ENCODE assay signal across 7 mouse cellular contexts in genomic region chr11:66982794-66983193, GRCm38 (mm10). TPM values are rescaled to one million over a fixed set of nuclear protein-coding genes. Genes with fewer than 3 reads are reported as not detected.
A peak's percentile ranks its signal among the peaks of the same experiment; 100 is the strongest.
DNase-seq lines count a peak whose midpoint lies in the region; ATAC-seq and TF ChIP-seq lines count a peak whose summit lies in the region.

No protein-coding gene starts in this region.

- no peaks in the 10 kb centered on the region for H3K27me3 ChIP-seq in neural tube, embryonic 15.5 days (replicated peaks)
- no peaks in the 10 kb centered on the region for H3K27me3 ChIP-seq in kidney, embryonic 15.5 days
- H3K27me3 ChIP-seq in midbrain, postnatal 0 days (ENCODE audit: insufficient read depth, low read length), result no peaks in the 10 kb centered on the region

- DNase-seq in neural tube, embryonic 10.5 days (ENCODE audit: extremely low spot score, low spot score), result peak; percentile 42
- DNase-seq in adrenal gland, adult 8-10 months, result peak; percentile 20
- DNase-seq in gastrocnemius, postnatal 14 days, result peak; percentile 64
- peak; percentile 49 for DNase-seq in midbrain, postnatal 0 days (ENCODE audit: low spot score)

- no peak overlapping the region for H3K27ac ChIP-seq in neural tube, embryonic 15.5 days (replicated peaks)
- H3K27ac ChIP-seq in kidney, embryonic 15.5 days, result 0 out of 2 replicates have a peak overlapping the region, but pooled peaks have one; percentile 81
- no peak overlapping the region for H3K27ac ChIP-seq in midbrain, postnatal 0 days (ENCODE audit: low read depth, low read length)

- no peak for ATAC-seq in neural tube, embryonic 15.5 days (ENCODE audit: low FRiP score)
- ATAC-seq in kidney, embryonic 15.5 days (replicated peaks; ENCODE audit: low FRiP score), result no peak
- no peak for ATAC-seq in midbrain, postnatal 0 days (ENCODE audit: low FRiP score)
- no peak for ATAC-seq in frontal cortex, adult (ENCODE audit: low TSS enrichment)

- no peak overlapping the region for H3K4me3 ChIP-seq in neural tube, embryonic 15.5 days (replicated peaks)
- H3K4me3 ChIP-seq in kidney, embryonic 15.5 days (replicated peaks), result no peak overlapping the region
- H3K4me3 ChIP-seq in midbrain, postnatal 0 days (ENCODE audit: low read depth, low read length), result no peak overlapping the region

- H3K4me1 ChIP-seq in neural tube, embryonic 15.5 days, result peaks cover 15% of the 10 kb centered on the region
- H3K4me1 ChIP-seq in kidney, embryonic 15.5 days, result peaks cover 29% of the 10 kb centered on the region
- H3K4me1 ChIP-seq in midbrain, postnatal 0 days (ENCODE audit: insufficient read depth, low read length), result peaks cover 4% of the 10 kb centered on the region; the same call in 1 of the 2 replicates

- WGBS in neural tube, embryonic 15.5 days, result 39% methylated on average over 6 of the region's 6 CpGs
- 38% methylated on average over 6 of the region's 6 CpGs for WGBS in kidney, embryonic 15.5 days
- WGBS in midbrain, postnatal 0 days, result 43% methylated on average over 6 of the region's 6 CpGs

- H3K4me2 ChIP-seq in neural tube, embryonic 15.5 days, result no peak overlapping the region
- H3K4me2 ChIP-seq in kidney, embryonic 15.5 days, result no peak overlapping the region
- no peak overlapping the region for H3K4me2 ChIP-seq in midbrain, postnatal 0 days (ENCODE audit: low read depth, low read length, poor library complexity, severe bottlenecking)

- peak; percentile 61 for TF ChIP-seq CTCF in midbrain, postnatal 0 days (IDR thresholded peaks at IDR 0.05)

- intact Hi-C loops in gastrocnemius, postnatal 14 days (cut with DNase I; ENCODE audit: low total_unique reads), result loop anchor here (2.0 kb wide), 1 partner anchor 76 kb away; no protein-coding TSS in a partner anchor

- H3K9ac ChIP-seq in neural tube, embryonic 15.5 days (replicated peaks), result no peak overlapping the region
- no peak overlapping the region for H3K9ac ChIP-seq in kidney, embryonic 15.5 days
- H3K9ac ChIP-seq in midbrain, postnatal 0 days (replicated peaks; ENCODE audit: low read length, poor library complexity, severe bottlenecking), result no peak overlapping the region

- no peaks in the 10 kb centered on the region for H3K9me3 ChIP-seq in neural tube, embryonic 15.5 days (replicated peaks)
- H3K9me3 ChIP-seq in kidney, embryonic 15.5 days (replicated peaks), result no peaks in the 10 kb centered on the region
- H3K9me3 ChIP-seq in midbrain, postnatal 0 days (ENCODE audit: low read length), result no peaks in the 10 kb centered on the region

- H3K36me3 ChIP-seq in neural tube, embryonic 15.5 days, result no peaks in the 10 kb centered on the region
- no peaks in the 10 kb centered on the region for H3K36me3 ChIP-seq in kidney, embryonic 15.5 days
- no peaks in the 10 kb centered on the region for H3K36me3 ChIP-seq in midbrain, postnatal 0 days (ENCODE audit: insufficient read depth, low read length)

RNA-seq across cellular contexts. Expression of gene Tmem238l, which starts 26.4 kb away (rescaled TPM):
- not detected in 2 replicates for polyA plus RNA-seq in neural tube, embryonic 15.5 days (2015; fragmentation: Nextera tagmentation; extraction: Ambion mirVana)
- not detected for total RNA-seq in adrenal gland, adult 8-10 months (2022)
- not detected for total RNA-seq in gastrocnemius, postnatal 14 days (2021)
- polyA plus RNA-seq in kidney, embryonic 15.5 days (2015; fragmentation: Nextera tagmentation; extraction: Ambion mirVana), result 0.36 TPM in 1 of 2 replicates, not detected in the other
- total RNA-seq in midbrain, postnatal 0 days (2014; rRNA removed), result not detected in 2 replicates
- not detected in 2 replicates for polyA plus RNA-seq in midbrain, postnatal 0 days (2015; fragmentation: Nextera tagmentation; extraction: Ambion mirVana)

RNA-seq across cellular contexts. Expression of gene Tmem220, which starts 42.2 kb away (rescaled TPM):
- polyA plus RNA-seq in neural tube, embryonic 15.5 days (2015; fragmentation: Nextera tagmentation; extraction: Ambion mirVana), result 0.51 and 0.59 TPM in 2 replicates
- total RNA-seq in adrenal gland, adult 8-10 months (2022), result 10 to 100 TPM in 1 of 4 experiments, 1 to 10 TPM in 3; 8.1 to 10.0 (median 9.4) TPM
- 1 to 10 TPM; 1.0 TPM for total RNA-seq in gastrocnemius, postnatal 14 days (2021)
- 1.4 and 1.6 TPM in 2 replicates for polyA plus RNA-seq in kidney, embryonic 15.5 days (2015; fragmentation: Nextera tagmentation; extraction: Ambion mirVana)
- total RNA-seq in midbrain, postnatal 0 days (2014; rRNA removed), result 0.11 and 0.28 TPM in 2 replicates
- polyA plus RNA-seq in midbrain, postnatal 0 days (2015; fragmentation: Nextera tagmentation; extraction: Ambion mirVana), result 0.50 and 0.93 TPM in 2 replicates
